Mouse (Mus musculus) intestine, embryonic 15.5 days (tissue): Measurements from ENCODE around the gene U2af1. TPM values are rescaled to one million over a fixed set of nuclear protein-coding genes. Genes with fewer than 3 reads are reported as not detected.
A peak's percentile ranks its signal among the peaks of the same experiment; 100 is the strongest.
"Not testable (repeated sequence)": the region's sequence is repeated elsewhere in the genome, so short reads cannot be mapped to it uniquely, and the experiment has no call there.

Source experiments
- ATAC-seq: fragments of 200-750 bp; cut with Nextera tagmentation; 2 replicates; pipeline ENCODE4 v1.8.0; 2017; ENCODE audit warnings: moderate TSS enrichment, moderate library complexity
- H3K27ac ChIP-seq: fragments of 300-500 bp; sonication (generic); 2 replicates; pipeline ENCODE4 v1.5.1; 2015; ENCODE audit warnings: mild to moderate bottlenecking, inconsistent platforms
- H3K27me3 ChIP-seq: fragments of 300-500 bp; sonication (generic); replicated peaks from 2 replicates; pipeline ENCODE4 v1.6.1; 2015; ENCODE audit warnings: inconsistent platforms
- H3K36me3 ChIP-seq: fragments of 300-500 bp; sonication (generic); 2 replicates; pipeline ENCODE4 v1.6.1; 2015; ENCODE audit warnings: inconsistent platforms
- H3K4me1 ChIP-seq: fragments of 300-500 bp; sonication (generic); replicated peaks from 2 replicates; pipeline ENCODE4 v1.6.1; 2015; ENCODE audit warnings: inconsistent platforms
- H3K4me2 ChIP-seq: fragments of 300-500 bp; sonication (generic); replicated peaks from 2 replicates; pipeline ENCODE4 v1.6.1; 2015; ENCODE audit warnings: mild to moderate bottlenecking, inconsistent platforms
- H3K4me3 ChIP-seq: fragments of 300-500 bp; sonication (generic); replicated peaks from 2 replicates; pipeline ENCODE4 v1.5.1; 2015; ENCODE audit warnings: inconsistent platforms
- H3K9ac ChIP-seq: fragments of 300-500 bp; sonication (generic); 2 replicates; pipeline ENCODE4 v1.6.1; 2015; ENCODE audit warnings: inconsistent platforms
- H3K9me3 ChIP-seq: fragments of 300-500 bp; sonication (generic); 2 replicates; pipeline ENCODE4 v1.6.1; 2016; ENCODE audit warnings: inconsistent platforms
- WGBS: fragments of 180-500 bp; shearing (Covaris S2); methylation state at CpG from one replicate; pipeline ENCODE4 v1.1.7; 2015; 5-methylcytosine and 5-hydroxymethylcytosine counted together
- polyA plus RNA-seq: library from polyadenylated mRNA; unstranded; fragments of >200 nt; fragmentation: Nextera tagmentation; extraction: Ambion mirVana; gene quantifications from 2 replicates; pipeline ENCODE4 v1.2.1, GENCODE M21; 2015

U2af1 gene
- polyA plus RNA-seq, 1 experiment from 2014 or later: 278 TPM

DNA sequence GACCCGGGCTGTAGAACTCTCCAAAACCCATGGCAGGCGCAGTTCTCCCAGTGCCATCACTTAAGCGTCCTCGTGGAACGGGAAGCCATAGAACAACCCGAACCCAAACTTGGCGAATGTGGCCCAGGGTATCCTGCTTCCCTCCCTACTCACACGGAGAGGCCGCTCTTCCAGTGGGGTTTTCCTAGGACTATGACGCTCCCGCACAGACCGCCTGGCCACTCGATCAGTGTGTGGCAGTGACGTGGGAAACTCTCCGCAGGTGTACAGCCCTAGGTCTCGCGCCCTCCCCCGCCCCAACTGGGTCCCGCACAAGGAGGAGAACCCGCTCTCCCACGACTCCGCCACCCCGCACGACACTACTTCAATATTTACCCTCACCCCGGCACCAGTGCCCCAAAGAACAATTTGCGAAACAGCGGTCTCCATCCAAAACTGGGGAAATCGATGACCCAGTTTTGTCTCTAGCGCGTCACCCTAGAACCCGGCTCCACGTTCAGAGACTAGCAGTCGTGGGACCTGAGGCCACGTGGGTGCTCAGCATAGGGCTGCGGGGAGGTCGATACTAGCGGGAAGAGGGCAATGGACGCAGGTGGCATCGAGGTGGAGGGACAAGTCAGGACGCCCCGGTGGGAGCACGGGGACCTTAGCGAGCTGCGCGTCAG lies 22.3 kb downstream of the U2af1 start:
- peak; percentile 67 for ATAC-seq
- Histone ChIP-seq H3K4me2 (peak overlapping the region; percentile 100), H3K27ac (no peak overlapping the region), H3K27me3 (peaks cover 18% of the 10 kb centered on the region), H3K9me3 (no peaks in the 10 kb centered on the region), H3K36me3 (no peaks in the 10 kb centered on the region), H3K9ac (peak overlapping the region; percentile 53), H3K4me1 (peaks cover 15% of the 10 kb centered on the region), H3K4me3 (peak overlapping the region; percentile 55)
- WGBS: 5% methylated on average over 45 of the region's 45 CpGs

DNA sequence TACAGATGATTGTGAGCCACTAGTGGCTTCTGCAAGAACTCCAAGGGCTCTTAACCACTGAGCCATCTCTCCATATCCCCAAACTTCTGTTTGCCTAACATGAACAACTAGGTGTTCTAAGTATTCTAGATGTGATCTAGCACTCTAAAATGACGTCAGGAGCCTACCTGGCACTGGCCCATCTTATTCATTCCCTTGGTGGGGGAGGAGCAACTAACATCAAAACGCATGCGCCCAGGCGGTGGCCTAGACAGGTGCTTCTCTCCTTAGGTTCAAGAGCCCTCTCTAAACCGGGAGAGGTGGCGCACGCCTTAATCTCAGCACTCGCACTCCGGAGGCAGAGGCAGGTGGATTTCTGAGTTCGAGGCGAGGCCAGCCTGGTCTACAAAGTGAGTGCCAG lies 22.9 kb downstream of the U2af1 start:
- no peaks in the 10 kb centered on the region for H3K9me3 ChIP-seq
- WGBS: 62% methylated on average over 11 of the region's 11 CpGs
- H3K4me3 ChIP-seq: no peak overlapping the region
- H3K36me3 ChIP-seq: no peaks in the 10 kb centered on the region
- H3K27ac ChIP-seq: no peak overlapping the region
- no peak for ATAC-seq
- no peak overlapping the region for H3K9ac ChIP-seq
- H3K4me1 ChIP-seq: peaks cover 15% of the 10 kb centered on the region
- peaks cover 18% of the 10 kb centered on the region for H3K27me3 ChIP-seq
- peak overlapping the region; percentile 100; the same call in 1 of the 2 replicates for H3K4me2 ChIP-seq

DNA sequence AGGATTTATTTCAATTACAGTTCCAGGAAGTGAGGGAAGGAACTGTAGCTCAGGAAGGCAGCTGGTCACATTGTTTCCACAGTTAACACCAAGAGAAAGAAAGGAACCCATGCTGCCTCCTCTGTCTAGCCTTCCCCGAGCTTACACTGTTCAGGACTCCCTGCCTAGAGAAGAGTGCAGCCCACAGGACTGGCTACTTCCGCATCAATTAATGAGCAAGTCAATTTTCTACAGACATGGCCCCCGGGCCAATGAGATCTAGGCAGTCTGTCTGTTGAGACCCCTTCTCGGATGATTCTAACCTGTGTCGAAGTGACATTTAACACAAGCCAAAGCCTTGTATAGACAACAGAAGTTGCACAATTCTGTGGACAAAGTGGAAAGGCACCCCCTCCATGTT lies 23.8 kb downstream of the U2af1 start:
- Histone ChIP-seq H3K36me3 (no peaks in the 10 kb centered on the region), H3K9me3 (no peaks in the 10 kb centered on the region), H3K4me1 (peaks cover 15% of the 10 kb centered on the region), H3K27me3 (peaks cover 18% of the 10 kb centered on the region), H3K9ac (no peak overlapping the region), H3K4me2 (no peak overlapping the region), H3K4me3 (no peak overlapping the region), H3K27ac (no peak overlapping the region)
- ATAC-seq: no peak
- WGBS: 79% methylated on average over 5 of the region's 5 CpGs

GRCm38 (mm10) chr17:31633007-31633406 lies 25.7 kb downstream of the U2af1 start:
- peaks cover 18% of the 10 kb centered on the region for H3K27me3 ChIP-seq
- no peak overlapping the region for H3K9ac ChIP-seq
- no peak overlapping the region for H3K4me2 ChIP-seq
- H3K4me3 ChIP-seq: no peak overlapping the region
- no peaks in the 10 kb centered on the region for H3K36me3 ChIP-seq
- H3K9me3 ChIP-seq: no peaks in the 10 kb centered on the region
- peaks cover 15% of the 10 kb centered on the region for H3K4me1 ChIP-seq
- no peak overlapping the region for H3K27ac ChIP-seq
- ATAC-seq: no peak
- 69% methylated on average over 6 of the region's 6 CpGs for WGBS

GRCm38 (mm10) chr17:31631081-31631800 lies 27.5 kb downstream of the U2af1 start:
- Histone ChIP-seq H3K9me3 (no peaks in the 10 kb centered on the region), H3K27ac (no peak overlapping the region), H3K4me1 (peaks cover 2% of the 10 kb centered on the region), H3K36me3 (no peaks in the 10 kb centered on the region), H3K9ac (no peak overlapping the region), H3K4me2 (no peak overlapping the region), H3K4me3 (no peak overlapping the region), H3K27me3 (peaks cover 11% of the 10 kb centered on the region)
- ATAC-seq: no peak
- WGBS: 76% methylated on average over 10 of the region's 10 CpGs

- ATAC-seq: no peak
- H3K27ac ChIP-seq: no peak overlapping the region
- H3K27me3 ChIP-seq: no peaks in the 10 kb centered on the region
- H3K4me1 ChIP-seq: no peaks in the 10 kb centered on the region
- 94% methylated on average over 2 of the region's 2 CpGs for WGBS
- no peaks in the 10 kb centered on the region for H3K9me3 ChIP-seq
- no peak overlapping the region for H3K9ac ChIP-seq
- no peak overlapping the region for H3K4me2 ChIP-seq
- no peaks in the 10 kb centered on the region for H3K36me3 ChIP-seq
- H3K4me3 ChIP-seq: no peak overlapping the region
These were observed 30.7 kb downstream of the U2af1 start for GRCm38 (mm10) chr17:31627961-31628360.

DNA sequence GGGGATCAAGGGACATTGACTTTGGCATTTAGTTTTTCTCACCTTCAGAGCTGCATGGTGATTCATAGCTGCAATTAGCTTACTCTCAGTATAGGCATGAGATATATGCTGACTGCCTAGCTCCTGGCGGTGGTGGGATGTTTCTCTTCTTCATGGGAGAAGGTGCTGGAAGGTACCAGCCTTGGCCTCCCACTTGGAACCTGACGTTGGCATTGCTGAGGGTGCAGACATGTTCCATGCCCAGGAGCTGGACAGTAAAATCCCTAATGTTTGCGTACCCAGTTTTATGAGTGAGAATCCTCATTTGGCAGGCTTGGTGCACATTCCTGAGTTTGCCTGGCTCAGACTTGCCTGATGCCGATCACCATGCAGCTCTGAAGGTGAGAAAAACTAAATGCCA lies 35.6 kb downstream of the U2af1 start:
- Histone ChIP-seq H3K4me2 (no peak overlapping the region), H3K4me1 (no peaks in the 10 kb centered on the region), H3K36me3 (no peaks in the 10 kb centered on the region), H3K9ac (no peak overlapping the region), H3K27me3 (no peaks in the 10 kb centered on the region), H3K9me3 (no peaks in the 10 kb centered on the region), H3K27ac (no peak overlapping the region), H3K4me3 (no peak overlapping the region)
- WGBS: 89% methylated on average over 4 of the region's 4 CpGs
- no peak for ATAC-seq

- no peaks in the 10 kb centered on the region for H3K36me3 ChIP-seq
- no peaks in the 10 kb centered on the region for H3K4me1 ChIP-seq
- no peak for ATAC-seq
- H3K27me3 ChIP-seq: no peaks in the 10 kb centered on the region
- no peak overlapping the region for H3K4me3 ChIP-seq
- 77% methylated on average over 4 of the region's 4 CpGs for WGBS
- no peak overlapping the region for H3K4me2 ChIP-seq
- no peak overlapping the region for H3K27ac ChIP-seq
- H3K9ac ChIP-seq: no peak overlapping the region
- no peaks in the 10 kb centered on the region for H3K9me3 ChIP-seq
These were observed 45.5 kb downstream of the U2af1 start for GRCm38 (mm10) chr17:31613086-31613755.

DNA sequence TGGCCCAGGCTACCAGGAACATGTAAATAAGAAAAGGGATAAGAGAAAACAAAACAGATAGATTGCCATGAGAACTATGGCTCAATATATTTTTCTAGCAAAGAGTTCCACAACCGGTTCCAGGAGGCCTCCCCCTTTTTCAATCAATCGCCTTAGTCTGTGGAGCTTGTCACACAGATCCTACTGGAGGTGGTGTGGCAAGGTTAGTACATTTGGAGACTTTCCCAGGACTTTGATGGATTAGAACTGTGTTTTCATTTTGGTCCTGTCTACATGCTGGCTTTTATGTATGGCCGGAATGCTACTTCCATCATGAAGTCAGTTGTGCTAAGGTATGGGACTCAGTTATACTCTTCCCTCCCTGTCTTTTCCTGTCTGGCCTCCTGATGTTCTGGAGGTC lies 48.8 kb downstream of the U2af1 start:
- Histone ChIP-seq H3K4me2 (no peak overlapping the region), H3K4me1 (no peaks in the 10 kb centered on the region), H3K27me3 (no peaks in the 10 kb centered on the region), H3K9ac (no peak overlapping the region), H3K27ac (no peak overlapping the region), H3K36me3 (0 out of 2 replicates have a peak, but pooled peaks cover 3% of the 10 kb centered on the region), H3K9me3 (no peaks in the 10 kb centered on the region), H3K4me3 (no peak overlapping the region)
- ATAC-seq: no peak
- WGBS: 91% methylated on average over 3 of the region's 3 CpGs

- ATAC-seq, H3K9me3 ChIP-seq: not testable (repeated sequence)
These were observed 49.5 kb downstream of the U2af1 start for GRCm38 (mm10) chr17:31609173-31609572.

GRCm38 (mm10) chr17:31607256-31607951 lies 51.3 kb downstream of the U2af1 start:
- no peaks in the 10 kb centered on the region for H3K27me3 ChIP-seq
- WGBS: 81% methylated on average over 8 of the region's 8 CpGs
- ATAC-seq: 0 out of 2 replicates have a peak, but pooled peaks have one; percentile 34
- no peaks in the 10 kb centered on the region for H3K9me3 ChIP-seq
- peaks cover 13% of the 10 kb centered on the region; the same call in 1 of the 2 replicates for H3K36me3 ChIP-seq
- no peak overlapping the region for H3K4me3 ChIP-seq
- no peak overlapping the region for H3K9ac ChIP-seq
- no peak overlapping the region for H3K4me2 ChIP-seq
- H3K27ac ChIP-seq: no peak overlapping the region
- no peaks in the 10 kb centered on the region for H3K4me1 ChIP-seq

More at GRCm38 (mm10) chr17:31609173-31609572, 49.5 kb downstream of the U2af1 start:
- H3K36me3 ChIP-seq, H3K4me1 ChIP-seq, H3K27ac ChIP-seq, H3K27me3 ChIP-seq, H3K4me2 ChIP-seq, H3K9ac ChIP-seq, H3K4me3 ChIP-seq: not testable (repeated sequence)
- WGBS: 91% methylated on average over 3 of the region's 3 CpGs

GRCm38 (mm10) chr17:31606424-31606823 lies 52.3 kb downstream of the U2af1 start:
- peaks cover 13% of the 10 kb centered on the region; the same call in 1 of the 2 replicates for H3K36me3 ChIP-seq
- H3K27ac ChIP-seq: no peak overlapping the region
- H3K27me3 ChIP-seq: no peaks in the 10 kb centered on the region
- no peaks in the 10 kb centered on the region for H3K9me3 ChIP-seq
- no peak for ATAC-seq
- H3K4me2 ChIP-seq: no peak overlapping the region
- no peak overlapping the region for H3K9ac ChIP-seq
- H3K4me3 ChIP-seq: no peak overlapping the region
- WGBS: 85% methylated on average over 7 of the region's 7 CpGs
- H3K4me1 ChIP-seq: no peaks in the 10 kb centered on the region
